Mouse (Mus musculus) right cerebral cortex, postnatal 4 days (tissue): Measurements from ENCODE around the gene 1700066M21Rik.
A peak's percentile ranks its signal among the peaks of the same experiment; 100 is the strongest.

Experiments used
- DNase-seq: peaks from one replicate; pipeline ENCODE4 v3.0.0-alpha.2; 2022

The 1700066M21Rik gene

GRCm38 (mm10) chr1:57377376-57378341 is at the start of gene 1700066M21Rik:
TSS of gene 1700066M21Rik (plus strand) at chr1:57377620.
- peak; percentile 90 for DNase-seq

- no peak for DNase-seq
These were observed 47.9 kb upstream of the 1700066M21Rik start for GRCm38 (mm10) chr1:57329285-57330093.

- DNase-seq: no peak
These were observed 47.2 kb upstream of the 1700066M21Rik start for GRCm38 (mm10) chr1:57330228-57330627.

DNA sequence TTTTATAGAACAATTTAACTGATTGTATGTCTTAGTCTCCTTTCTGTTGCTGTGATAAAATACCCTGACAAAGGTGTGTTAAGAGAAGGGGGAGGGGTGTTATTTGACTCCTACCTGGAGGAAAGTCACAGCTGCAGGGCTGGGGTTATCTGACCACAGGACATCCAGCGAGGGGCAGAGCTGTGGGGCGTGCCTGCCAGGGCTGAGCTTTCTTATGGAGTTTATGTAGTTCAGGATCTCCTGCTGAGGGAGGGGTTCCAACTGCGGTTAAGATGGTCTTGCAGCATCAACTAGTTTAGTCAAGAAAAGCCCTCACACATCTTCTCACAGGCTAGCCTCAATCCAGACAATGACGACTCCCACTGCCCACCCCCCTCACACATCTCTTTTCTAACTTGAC is 45.4 kb upstream of the 1700066M21Rik start:
- DNase-seq: no peak

- DNase-seq: peak; percentile 8
These were observed 43.7 kb upstream of the 1700066M21Rik start for GRCm38 (mm10) chr1:57333550-57334213.

DNA sequence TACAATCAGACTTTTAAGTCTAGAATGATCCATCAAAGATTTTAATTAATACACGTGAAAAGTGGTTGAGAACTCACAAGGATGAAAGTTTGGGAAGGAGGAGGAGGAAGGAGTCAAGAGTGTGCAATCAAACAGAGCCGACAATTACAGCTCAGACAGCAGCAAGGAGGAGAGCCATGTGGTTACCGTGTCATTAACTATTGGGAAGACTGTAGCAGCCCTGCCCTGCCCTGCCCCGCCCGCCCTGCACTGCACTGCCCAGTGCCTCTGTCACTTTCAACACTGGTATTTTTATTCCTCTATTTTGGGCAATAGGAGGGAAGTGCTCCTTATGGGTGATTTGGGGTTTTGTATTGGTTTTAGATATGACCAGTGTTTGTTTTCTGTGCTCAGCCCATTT is 42.2 kb upstream of the 1700066M21Rik start:
- DNase-seq: no peak

DNA sequence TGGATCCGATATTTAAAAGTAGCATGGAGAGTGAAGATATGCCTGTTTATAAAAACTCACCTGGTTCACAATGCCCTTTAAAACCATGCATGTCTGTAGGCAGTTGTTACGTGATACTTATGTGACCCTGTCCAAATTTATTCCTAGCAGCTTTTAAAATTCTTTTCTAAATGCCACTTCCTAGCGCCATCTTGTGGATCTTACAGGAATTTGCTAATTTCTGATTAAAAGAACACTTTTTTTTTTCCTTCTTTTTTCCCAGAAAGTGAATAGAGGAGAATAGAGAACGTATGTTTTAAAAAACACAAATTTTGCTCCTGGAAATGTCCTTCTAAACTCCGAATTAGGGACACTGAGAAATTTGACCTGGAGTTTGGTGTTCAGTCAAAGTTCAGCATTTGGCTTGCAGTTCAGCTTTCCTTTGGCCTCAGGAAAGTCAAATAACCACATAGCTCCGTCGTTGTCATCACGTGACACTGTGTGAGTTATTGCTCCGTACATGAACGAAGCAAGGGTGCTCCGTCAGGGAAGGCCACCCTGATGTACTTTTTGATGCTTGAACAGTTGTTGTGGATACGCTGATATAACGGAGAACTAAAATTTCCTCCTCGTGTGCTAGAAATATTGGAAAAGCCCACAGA is 38.1 kb upstream of the 1700066M21Rik start:
- no peak for DNase-seq

- no peak for DNase-seq
These were observed 36.2 kb upstream of the 1700066M21Rik start for GRCm38 (mm10) chr1:57341197-57341596.

GRCm38 (mm10) chr1:57347487-57347886 is 29.9 kb upstream of the 1700066M21Rik start:
- DNase-seq: no peak

DNA sequence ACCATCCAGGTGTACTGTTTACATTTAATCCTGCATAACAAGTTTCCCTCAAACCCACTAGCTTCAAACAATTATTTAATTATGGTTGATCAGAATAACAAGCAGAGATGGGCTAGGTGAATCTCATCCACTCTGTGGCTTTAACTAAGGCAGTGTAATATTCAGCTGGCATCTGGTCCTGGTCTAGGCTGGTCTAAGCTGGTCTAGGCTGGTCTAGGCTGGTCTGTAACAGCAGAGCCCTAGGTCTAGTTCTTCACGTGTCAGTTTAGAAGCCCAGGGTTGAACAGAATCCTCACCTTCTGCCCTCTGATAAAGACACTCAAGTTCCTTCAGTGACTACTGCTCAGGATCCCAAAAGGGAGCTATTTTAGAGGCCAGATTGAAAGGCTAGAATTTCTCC is 25.5 kb upstream of the 1700066M21Rik start:
- no peak for DNase-seq

GRCm38 (mm10) chr1:57358546-57358945 is 18.9 kb upstream of the 1700066M21Rik start:
- no peak for DNase-seq

DNA sequence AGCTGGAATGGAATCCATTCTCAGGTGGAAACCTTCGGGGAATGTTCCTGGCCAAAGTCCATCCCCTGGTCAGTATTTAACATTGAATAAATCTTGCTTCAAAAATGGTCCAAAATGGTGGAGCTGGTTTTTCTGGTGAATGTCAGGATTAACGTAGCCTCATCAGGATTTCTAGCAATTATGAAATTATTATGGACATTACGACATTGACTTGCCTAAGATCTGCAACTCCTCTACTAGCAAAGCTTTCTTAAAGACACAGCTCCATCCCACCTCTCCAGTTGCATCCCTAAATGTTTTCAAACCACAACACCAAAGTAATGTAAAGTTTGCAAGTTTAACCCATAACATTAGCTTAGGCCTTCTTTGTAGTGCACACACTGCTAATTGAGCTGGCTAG is 10.0 kb upstream of the 1700066M21Rik start:
- DNase-seq: no peak

DNA sequence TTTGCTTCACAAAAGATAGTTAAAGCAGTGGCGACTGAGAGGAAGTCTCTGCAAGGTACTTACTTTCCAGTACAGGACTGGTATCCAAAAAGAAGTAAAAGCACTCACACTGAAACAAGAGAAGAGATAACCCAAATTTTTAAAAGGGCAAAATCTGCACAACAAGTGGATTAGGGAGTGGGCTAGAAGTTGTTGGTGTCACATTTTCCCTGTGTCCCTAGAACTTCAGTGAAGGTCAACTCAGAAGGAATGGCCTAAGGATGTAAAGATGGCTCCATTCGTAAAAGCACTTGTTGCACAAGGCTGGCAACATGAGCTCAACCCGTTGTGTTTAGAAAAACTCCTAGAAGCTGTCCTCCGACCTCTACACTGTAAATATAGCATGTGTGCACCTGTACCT is 8.3 kb upstream of the 1700066M21Rik start:
- DNase-seq: no peak

GRCm38 (mm10) chr1:57370451-57370850 is 7.0 kb upstream of the 1700066M21Rik start:
- DNase-seq: no peak

DNA sequence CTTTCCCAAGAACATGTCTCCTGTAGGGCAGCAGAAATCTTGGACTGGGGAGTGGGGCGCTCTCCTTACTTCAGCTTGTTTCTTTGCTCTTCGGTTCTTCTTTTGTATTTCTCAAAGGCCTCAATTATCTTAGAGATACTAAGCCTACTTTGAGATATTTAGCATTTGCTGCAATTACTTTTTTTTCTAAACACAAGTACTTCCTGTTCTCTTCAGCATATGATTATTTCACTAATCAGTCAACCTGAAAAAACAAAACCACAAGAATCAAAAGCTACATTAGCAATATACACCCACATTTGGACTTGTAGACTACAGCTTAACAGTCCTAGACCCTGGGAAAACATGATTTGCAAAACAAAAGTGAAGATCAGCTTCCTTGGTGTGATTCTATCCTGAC is 2.1 kb upstream of the 1700066M21Rik start:
- DNase-seq: no peak

- DNase-seq: no peak
These were observed 614 bp upstream of the 1700066M21Rik start for GRCm38 (mm10) chr1:57376806-57377205.

DNA sequence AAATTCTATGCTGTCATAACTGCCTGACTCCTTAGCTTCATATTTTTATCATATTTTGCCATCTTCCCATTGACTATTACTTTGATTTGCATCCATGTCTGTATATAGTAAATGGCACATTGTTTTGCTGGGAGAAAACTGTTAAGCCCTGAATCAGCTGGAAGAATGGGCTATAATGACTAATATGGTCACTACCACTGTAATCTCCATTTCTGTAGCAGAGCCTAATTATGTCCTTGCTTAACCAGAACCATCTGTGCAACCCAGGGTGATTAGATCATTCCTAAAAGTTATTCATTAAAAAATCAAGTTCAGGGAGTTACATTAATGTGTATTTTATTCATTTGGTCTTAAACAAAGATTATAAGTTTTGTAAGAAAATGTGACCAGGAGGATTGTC is 9.1 kb downstream of the 1700066M21Rik start:
- DNase-seq: no peak

- peak; percentile 52 for DNase-seq
These were observed 10.5 kb downstream of the 1700066M21Rik start for GRCm38 (mm10) chr1:57387876-57388275.

- DNase-seq: no peak
These were observed 11.2 kb downstream of the 1700066M21Rik start for GRCm38 (mm10) chr1:57388402-57389155.

- no peak for DNase-seq
These were observed 13.8 kb downstream of the 1700066M21Rik start for GRCm38 (mm10) chr1:57390993-57391790.

DNA sequence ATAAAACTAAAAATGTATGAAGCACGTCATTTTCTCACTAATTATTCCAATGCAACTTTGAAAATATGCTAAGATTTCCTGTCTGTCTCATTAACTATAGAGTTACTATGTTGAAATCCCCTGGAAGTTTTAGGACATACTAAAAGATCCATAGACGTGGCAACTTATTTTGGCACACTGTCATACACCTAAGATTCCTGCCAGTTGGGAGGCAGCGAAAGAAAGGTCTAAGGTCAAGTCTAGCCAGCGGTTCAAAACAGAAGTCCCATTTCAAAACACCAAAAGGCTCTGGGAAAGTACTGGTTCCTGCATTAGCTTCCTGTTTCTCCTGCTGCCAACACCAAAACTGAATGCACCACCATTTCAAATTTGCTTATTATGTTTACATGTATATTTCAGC is 15.0 kb downstream of the 1700066M21Rik start:
- DNase-seq: no peak
